Mouse (Mus musculus): ENCODE results near the gene Wnt3a. TPM values are rescaled to one million over a fixed set of nuclear protein-coding genes. Genes with fewer than 3 reads are reported as not detected.

Gene Wnt3a
- polyA plus RNA-seq, 2 experiments: 1.2 to 1.3 TPM

- Histone ChIP-seq H3K4me3 (replicated peaks; ENCODE audit: low read length) (no peak overlapping the region), H3K27ac (replicated peaks; ENCODE audit: low read depth, low read length) (no peak overlapping the region), H3K27me3 (ENCODE audit: control insufficient read depth, insufficient read depth, low read length) (peaks cover 57% of the 10 kb centered on the region), H3K36me3 (ENCODE audit: control insufficient read depth, insufficient read depth, low read length) (no peaks in the 10 kb centered on the region), H3K9me3 (ENCODE audit: control insufficient read depth, low read length) (no peaks in the 10 kb centered on the region), H3K4me1 (ENCODE audit: control insufficient read depth, insufficient read depth, low read length) (peaks cover 6% of the 10 kb centered on the region; the same call in 1 of the 2 replicates), H3K9ac (ENCODE audit: low read depth, low read length, severe bottlenecking) (no peak overlapping the region), H3K4me2 (replicated peaks; ENCODE audit: low read depth, low read length, severe bottlenecking) (no peak overlapping the region)
- no peak for ATAC-seq (ENCODE audit: low FRiP score, low read depth)
- no peak for TF ChIP-seq POLR2A (IDR thresholded peaks at IDR 0.05; ENCODE audit: borderline replicate concordance, extremely low read depth, insufficient read depth, insufficient read length)
- no peak for DNase-seq (ENCODE audit: low spot score)
- 16% methylated on average over 7 of the region's 7 CpGs for WGBS
These were observed 3.1 kb upstream of the Wnt3a start for GRCm38 (mm10) chr11:59293616-59294015.

DNA sequence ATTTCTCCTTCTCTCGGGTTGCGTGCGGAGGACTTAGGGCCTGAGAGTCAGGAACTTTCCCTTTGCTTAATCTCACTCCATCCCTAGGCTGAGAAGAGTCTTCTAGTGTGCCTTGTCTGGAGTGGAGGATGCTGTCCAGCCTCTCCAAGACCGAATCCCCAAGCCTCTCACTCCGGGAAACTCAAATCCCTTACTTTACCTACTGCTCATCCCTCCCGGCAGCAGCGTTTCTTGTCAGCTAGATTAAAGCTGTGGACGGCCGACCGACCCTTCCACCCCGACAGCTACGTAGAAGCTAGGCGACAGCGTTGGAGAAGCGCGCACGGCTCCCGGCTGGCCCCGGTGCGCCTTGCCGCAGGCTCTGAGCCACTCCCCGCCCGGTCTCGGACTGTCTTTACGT is 846 bp downstream of the Wnt3a start:
- Histone ChIP-seq H3K27me3 (ENCODE audit: control insufficient read depth, insufficient read depth, low read length) (peaks cover 77% of the 10 kb centered on the region), H3K4me3 (replicated peaks; ENCODE audit: low read length) (peak overlapping the region; percentile 35), H3K4me2 (replicated peaks; ENCODE audit: low read depth, low read length, severe bottlenecking) (0 out of 2 replicates have a peak overlapping the region, but pooled peaks have one; percentile 30), H3K9me3 (ENCODE audit: control insufficient read depth, low read length) (no peaks in the 10 kb centered on the region), H3K27ac (replicated peaks; ENCODE audit: low read depth, low read length) (no peak overlapping the region), H3K4me1 (ENCODE audit: control insufficient read depth, insufficient read depth, low read length) (peaks cover 6% of the 10 kb centered on the region; the same call in 1 of the 2 replicates), H3K9ac (ENCODE audit: low read depth, low read length, severe bottlenecking) (no peak overlapping the region), H3K36me3 (ENCODE audit: control insufficient read depth, insufficient read depth, low read length) (no peaks in the 10 kb centered on the region)
- TF ChIP-seq POLR2A (IDR thresholded peaks at IDR 0.05; ENCODE audit: borderline replicate concordance, extremely low read depth, insufficient read depth, insufficient read length): no peak
- WGBS: 2% methylated on average over 24 of the region's 25 CpGs
- ATAC-seq (ENCODE audit: low FRiP score, low read depth) (no peak), DNase-seq (ENCODE audit: low spot score) (no peak)

GRCm38 (mm10) chr11:59284146-59284545 is 6.4 kb downstream of the Wnt3a start:
- no peak overlapping the region for H3K27ac ChIP-seq (replicated peaks; ENCODE audit: low read depth, low read length)
- H3K9me3 ChIP-seq (ENCODE audit: control insufficient read depth, low read length): no peaks in the 10 kb centered on the region
- peaks cover 5% of the 10 kb centered on the region; the same call in 1 of the 2 replicates for H3K4me1 ChIP-seq (ENCODE audit: control insufficient read depth, insufficient read depth, low read length)
- no peak for TF ChIP-seq POLR2A (IDR thresholded peaks at IDR 0.05; ENCODE audit: borderline replicate concordance, extremely low read depth, insufficient read depth, insufficient read length)
- no peak for ATAC-seq (ENCODE audit: low FRiP score, low read depth)
- H3K9ac ChIP-seq (ENCODE audit: low read depth, low read length, severe bottlenecking): no peak overlapping the region
- no peaks in the 10 kb centered on the region for H3K36me3 ChIP-seq (ENCODE audit: control insufficient read depth, insufficient read depth, low read length)
- 22% methylated on average over 14 of the region's 14 CpGs for WGBS
- DNase-seq (ENCODE audit: low spot score): no peak
- peaks cover 37% of the 10 kb centered on the region for H3K27me3 ChIP-seq (ENCODE audit: control insufficient read depth, insufficient read depth, low read length)
- H3K4me2 ChIP-seq (replicated peaks; ENCODE audit: low read depth, low read length, severe bottlenecking): no peak overlapping the region
- no peak overlapping the region for H3K4me3 ChIP-seq (replicated peaks; ENCODE audit: low read length)

DNA sequence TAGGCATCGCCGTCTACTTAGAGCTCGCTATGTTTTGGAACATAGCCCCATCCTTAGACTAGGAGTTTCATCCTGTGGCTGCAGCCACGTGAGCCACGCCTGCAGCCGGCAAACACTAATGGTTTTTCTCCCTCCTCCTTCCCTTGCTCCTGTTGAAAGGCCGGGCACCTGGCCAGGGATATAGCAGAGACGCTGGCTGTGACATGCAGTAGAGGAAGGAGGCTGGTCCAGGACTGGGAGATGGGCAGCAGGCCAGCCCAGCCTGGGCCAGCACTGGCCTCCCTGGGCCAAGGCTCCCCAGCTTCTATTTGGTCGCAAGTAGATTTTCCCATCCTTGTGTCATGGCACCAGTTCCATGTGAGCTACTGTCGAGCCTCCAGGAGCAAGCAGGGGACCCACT is 7.6 kb downstream of the Wnt3a start:
- WGBS: 56% methylated on average over 10 of the region's 10 CpGs
- H3K9ac ChIP-seq (ENCODE audit: low read depth, low read length, severe bottlenecking): no peak overlapping the region
- no peak for TF ChIP-seq POLR2A (IDR thresholded peaks at IDR 0.05; ENCODE audit: borderline replicate concordance, extremely low read depth, insufficient read depth, insufficient read length)
- DNase-seq (ENCODE audit: low spot score) (no peak), ATAC-seq (ENCODE audit: low FRiP score, low read depth) (no peak)
- no peaks in the 10 kb centered on the region for H3K36me3 ChIP-seq (ENCODE audit: control insufficient read depth, insufficient read depth, low read length)
- H3K9me3 ChIP-seq (ENCODE audit: control insufficient read depth, low read length): no peaks in the 10 kb centered on the region
- peaks cover 24% of the 10 kb centered on the region for H3K27me3 ChIP-seq (ENCODE audit: control insufficient read depth, insufficient read depth, low read length)
- no peak overlapping the region for H3K4me3 ChIP-seq (replicated peaks; ENCODE audit: low read length)
- H3K27ac ChIP-seq (replicated peaks; ENCODE audit: low read depth, low read length): no peak overlapping the region
- H3K4me1 ChIP-seq (ENCODE audit: control insufficient read depth, insufficient read depth, low read length): 0 out of 2 replicates have a peak, but pooled peaks cover 2% of the 10 kb centered on the region
- H3K4me2 ChIP-seq (replicated peaks; ENCODE audit: low read depth, low read length, severe bottlenecking): no peak overlapping the region

- Histone ChIP-seq H3K4me2 (replicated peaks; ENCODE audit: low read depth, low read length, severe bottlenecking) (no peak overlapping the region), H3K9ac (ENCODE audit: low read depth, low read length, severe bottlenecking) (no peak overlapping the region), H3K27me3 (ENCODE audit: control insufficient read depth, insufficient read depth, low read length) (peaks cover 16% of the 10 kb centered on the region; the same call in 1 of the 2 replicates), H3K4me1 (ENCODE audit: control insufficient read depth, insufficient read depth, low read length) (0 out of 2 replicates have a peak, but pooled peaks cover 2% of the 10 kb centered on the region), H3K27ac (replicated peaks; ENCODE audit: low read depth, low read length) (no peak overlapping the region), H3K36me3 (ENCODE audit: control insufficient read depth, insufficient read depth, low read length) (no peaks in the 10 kb centered on the region), H3K4me3 (replicated peaks; ENCODE audit: low read length) (no peak overlapping the region), H3K9me3 (ENCODE audit: control insufficient read depth, low read length) (no peaks in the 10 kb centered on the region)
- no peak for TF ChIP-seq POLR2A (IDR thresholded peaks at IDR 0.05; ENCODE audit: borderline replicate concordance, extremely low read depth, insufficient read depth, insufficient read length)
- no peak for DNase-seq (ENCODE audit: low spot score)
- ATAC-seq (ENCODE audit: low FRiP score, low read depth): no peak
- 67% methylated on average over 5 of the region's 5 CpGs for WGBS
These were observed 8.4 kb downstream of the Wnt3a start for GRCm38 (mm10) chr11:59282111-59282510.

DNA sequence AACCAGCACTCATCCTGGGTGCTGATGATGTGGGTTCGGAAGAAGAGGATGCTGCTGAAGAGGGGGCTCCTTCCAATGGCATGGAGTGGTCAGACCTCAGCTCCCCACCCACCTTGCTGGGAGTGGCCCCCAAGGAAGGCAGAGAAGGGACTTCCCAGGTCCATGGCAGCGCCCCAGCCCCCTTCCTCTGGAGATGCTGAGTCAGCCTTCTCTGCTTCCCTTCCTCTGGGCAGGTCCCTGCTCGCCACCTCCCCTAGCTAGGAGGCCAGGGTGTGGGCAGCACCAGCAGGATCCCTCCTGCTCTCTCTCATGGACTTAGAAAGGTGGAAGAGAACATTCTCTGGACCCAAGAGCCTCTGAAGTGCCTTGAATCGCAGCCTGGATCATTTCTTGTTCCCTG is 12.5 kb downstream of the Wnt3a start:
- no peak for ATAC-seq (ENCODE audit: low FRiP score, low read depth)
- H3K9ac ChIP-seq (ENCODE audit: low read depth, low read length, severe bottlenecking): no peak overlapping the region
- no peak overlapping the region for H3K27ac ChIP-seq (replicated peaks; ENCODE audit: low read depth, low read length)
- H3K36me3 ChIP-seq (ENCODE audit: control insufficient read depth, insufficient read depth, low read length): no peaks in the 10 kb centered on the region
- no peak for TF ChIP-seq POLR2A (IDR thresholded peaks at IDR 0.05; ENCODE audit: borderline replicate concordance, extremely low read depth, insufficient read depth, insufficient read length)
- DNase-seq (ENCODE audit: low spot score): no peak
- 0 out of 2 replicates have a peak, but pooled peaks cover 2% of the 10 kb centered on the region for H3K4me1 ChIP-seq (ENCODE audit: control insufficient read depth, insufficient read depth, low read length)
- no peak overlapping the region for H3K4me2 ChIP-seq (replicated peaks; ENCODE audit: low read depth, low read length, severe bottlenecking)
- H3K27me3 ChIP-seq (ENCODE audit: control insufficient read depth, insufficient read depth, low read length): no peaks in the 10 kb centered on the region
- H3K4me3 ChIP-seq (replicated peaks; ENCODE audit: low read length): no peak overlapping the region
- 61% methylated on average over 4 of the region's 4 CpGs for WGBS
- no peaks in the 10 kb centered on the region for H3K9me3 ChIP-seq (ENCODE audit: control insufficient read depth, low read length)

Data from limb, embryonic 14.5 days (tissue).